ENCODE assay signal across 13 mouse cellular contexts in genomic region chr6:55920282-55920720, GRCm38 (mm10).
A peak's percentile ranks its signal among the peaks of the same experiment; 100 is the strongest.
DNase-seq lines count a peak whose midpoint lies in the region; ATAC-seq lines count a peak whose summit lies in the region.
"Had no signal": no experiment of that assay in that cellular context is flagged by ENCODE, and none has a peak within 500 bp of the region (broad histone marks: within the 10 kb centered on the region; RNA-seq: fewer than 3 reads in every experiment).

No protein-coding gene starts in this region.

- H3K27me3 ChIP-seq in embryonic facial prominence, embryonic 14.5 days (replicated peaks; ENCODE audit: control insufficient read depth, insufficient read depth, low read length) = no peaks in the 10 kb centered on the region
- no peaks in the 10 kb centered on the region for H3K27me3 ChIP-seq in embryonic facial prominence, embryonic 10.5 days (replicated peaks; ENCODE audit: low read depth, poor library complexity, severe bottlenecking)
- no peaks in the 10 kb centered on the region for H3K27me3 ChIP-seq in embryonic facial prominence, embryonic 15.5 days
- H3K27me3 ChIP-seq in hindbrain, embryonic 13.5 days = no peaks in the 10 kb centered on the region
- H3K27me3 ChIP-seq in midbrain, embryonic 16.5 days (ENCODE audit: control insufficient read depth, insufficient read depth, low read depth, low read length) = no peaks in the 10 kb centered on the region

- no peaks in the 10 kb centered on the region for H3K9me3 ChIP-seq in embryonic facial prominence, embryonic 14.5 days (ENCODE audit: control insufficient read depth, low read length)
- no peaks in the 10 kb centered on the region for H3K9me3 ChIP-seq in embryonic facial prominence, embryonic 10.5 days
- H3K9me3 ChIP-seq in embryonic facial prominence, embryonic 15.5 days (replicated peaks) = no peaks in the 10 kb centered on the region
- H3K9me3 ChIP-seq in hindbrain, embryonic 13.5 days = no peaks in the 10 kb centered on the region
- no peaks in the 10 kb centered on the region for H3K9me3 ChIP-seq in midbrain, embryonic 16.5 days (replicated peaks; ENCODE audit: control insufficient read depth, low read length, poor library complexity, severe bottlenecking)

- intact Hi-C loops in left cerebral cortex, postnatal 14 days (cut with DNase I) = no loop called here

- peak; percentile 13 for DNase-seq in embryonic facial prominence, embryonic 14.5 days (ENCODE audit: low spot score)
- no peak for DNase-seq in embryonic facial prominence, embryonic 10.5 days (ENCODE audit: low spot score)
- DNase-seq in spleen, postnatal 10 days (ENCODE audit: low spot score in 2 of 2) = no peak
- DNase-seq in left cerebral cortex, postnatal 14 days (ENCODE audit: low spot score in 2 of 2) = no peak
- no peak for DNase-seq in lung, postnatal 4 days
- DNase-seq: gastrocnemius, postnatal 14 days; kidney, adult 8-10 months; spleen, adult 18-20 months; thymus, adult 2 months had no signal

- H3K27ac ChIP-seq in embryonic facial prominence, embryonic 14.5 days (replicated peaks; ENCODE audit: low read depth, low read length) = no peak overlapping the region
- H3K27ac ChIP-seq in embryonic facial prominence, embryonic 10.5 days (replicated peaks) = no peak overlapping the region
- H3K27ac ChIP-seq in embryonic facial prominence, embryonic 15.5 days (replicated peaks) = no peak overlapping the region
- H3K27ac ChIP-seq in hindbrain, embryonic 13.5 days = peak overlapping the region; percentile 85
- peak overlapping the region; percentile 65; the same call in 1 of the 2 replicates for H3K27ac ChIP-seq in midbrain, embryonic 16.5 days (ENCODE audit: low read length)
- H3K27ac ChIP-seq: liver, embryonic 14.5 days had no signal

- no peaks in the 10 kb centered on the region for H3K36me3 ChIP-seq in embryonic facial prominence, embryonic 14.5 days (ENCODE audit: control insufficient read depth, insufficient read depth, low read length)
- no peaks in the 10 kb centered on the region for H3K36me3 ChIP-seq in embryonic facial prominence, embryonic 10.5 days (replicated peaks)
- no peaks in the 10 kb centered on the region for H3K36me3 ChIP-seq in embryonic facial prominence, embryonic 15.5 days
- H3K36me3 ChIP-seq in hindbrain, embryonic 13.5 days = no peaks in the 10 kb centered on the region
- no peaks in the 10 kb centered on the region for H3K36me3 ChIP-seq in midbrain, embryonic 16.5 days (ENCODE audit: control insufficient read depth, insufficient read depth, low read length)

- no peak overlapping the region for H3K4me3 ChIP-seq in embryonic facial prominence, embryonic 14.5 days (ENCODE audit: low read depth, low read length)
- no peak overlapping the region for H3K4me3 ChIP-seq in embryonic facial prominence, embryonic 10.5 days
- no peak overlapping the region for H3K4me3 ChIP-seq in embryonic facial prominence, embryonic 15.5 days (replicated peaks)
- H3K4me3 ChIP-seq in hindbrain, embryonic 13.5 days = no peak overlapping the region
- H3K4me3 ChIP-seq in midbrain, embryonic 16.5 days (ENCODE audit: low read depth, low read length) = no peak overlapping the region

- no peak overlapping the region for H3K9ac ChIP-seq in embryonic facial prominence, embryonic 14.5 days (ENCODE audit: low read depth, low read length)
- H3K9ac ChIP-seq in embryonic facial prominence, embryonic 15.5 days = no peak overlapping the region
- 0 out of 2 replicates have a peak overlapping the region, but pooled peaks have one; percentile 8 for H3K9ac ChIP-seq in hindbrain, embryonic 13.5 days
- no peak overlapping the region for H3K9ac ChIP-seq in midbrain, embryonic 16.5 days (ENCODE audit: low read depth, low read length)
- H3K9ac ChIP-seq: liver, embryonic 14.5 days had no signal

- 66% methylated on average over 3 of the region's 3 CpGs for WGBS in embryonic facial prominence, embryonic 14.5 days
- 71% methylated on average over 3 of the region's 3 CpGs for WGBS in embryonic facial prominence, embryonic 10.5 days
- 72% methylated on average over 3 of the region's 3 CpGs for WGBS in embryonic facial prominence, embryonic 15.5 days
- WGBS in hindbrain, embryonic 13.5 days = 39% methylated on average over 3 of the region's 3 CpGs
- 28% methylated on average over 3 of the region's 3 CpGs for WGBS in midbrain, embryonic 16.5 days

- H3K4me2 ChIP-seq in embryonic facial prominence, embryonic 14.5 days (ENCODE audit: low read depth, low read length) = no peak overlapping the region
- H3K4me2 ChIP-seq in embryonic facial prominence, embryonic 15.5 days (replicated peaks) = no peak overlapping the region
- peak overlapping the region; percentile 27 for H3K4me2 ChIP-seq in hindbrain, embryonic 13.5 days
- no peak overlapping the region for H3K4me2 ChIP-seq in midbrain, embryonic 16.5 days (ENCODE audit: low read length)

- no peaks in the 10 kb centered on the region for H3K4me1 ChIP-seq in embryonic facial prominence, embryonic 14.5 days (ENCODE audit: control insufficient read depth, insufficient read depth, low read length)
- no peaks in the 10 kb centered on the region for H3K4me1 ChIP-seq in embryonic facial prominence, embryonic 10.5 days
- H3K4me1 ChIP-seq in embryonic facial prominence, embryonic 15.5 days = no peaks in the 10 kb centered on the region
- H3K4me1 ChIP-seq in hindbrain, embryonic 13.5 days (replicated peaks) = peaks cover 19% of the 10 kb centered on the region
- H3K4me1 ChIP-seq in midbrain, embryonic 16.5 days (ENCODE audit: control insufficient read depth, insufficient read depth, low read length) = peaks cover 6% of the 10 kb centered on the region

- ATAC-seq in embryonic facial prominence, embryonic 14.5 days (ENCODE audit: low read depth) = no peak
- ATAC-seq in embryonic facial prominence, embryonic 15.5 days (ENCODE audit: insufficient number of reproducible peaks, low FRiP score, low TSS enrichment, low read depth) = peak; percentile 47; the same call in 1 of the 2 replicates
- ATAC-seq in hindbrain, embryonic 13.5 days (ENCODE audit: low FRiP score) = peak; percentile 87
- peak; percentile 82; the same call in 1 of the 2 replicates for ATAC-seq in midbrain, embryonic 16.5 days

Comparison
In these comparisons a context has a peak if more than half of its experiments do, and no peak if none do; other contexts are left out.
1. H3K27ac ChIP-seq: peak in hindbrain, embryonic 13.5 days (single experiment) and midbrain, embryonic 16.5 days (single experiment); none in embryonic facial prominence, embryonic 14.5 days (single experiment), embryonic facial prominence, embryonic 10.5 days (single experiment) and embryonic facial prominence, embryonic 15.5 days (single experiment).